Mouse (Mus musculus) CH12.LX (cell line): ENCODE measurements around the gene Dtx3l. TPM values are rescaled to one million over a fixed set of nuclear protein-coding genes. Genes with fewer than 3 reads are reported as not detected.

ENCODE experiments used
- DNase-seq: peaks from one replicate; pipeline ENCODE4 v3.0.0-alpha.2; 2013; ENCODE audit errors: extremely low read depth
- H3K27ac ChIP-seq: 2 replicates; pipeline ENCODE4 v1.5.1; 2012; ENCODE audit warnings: low read depth, mild to moderate bottlenecking, control low read depth, moderate library complexity; ENCODE audit not compliant: insufficient read depth
- H3K27me3 ChIP-seq: replicated peaks from 2 replicates; pipeline ENCODE3; 2012; ENCODE audit warnings: inconsistent platforms
- H3K36me3 ChIP-seq, 2 experiments: replicated peaks in 1 of 2; 2 replicates each; pipeline versions ENCODE3 to v1.6.1; 2012; ENCODE audit warnings: inconsistent platforms in 1 of 2, low read length in 1 of 2, mild to moderate bottlenecking in 1 of 2, mixed read lengths in 1 of 2, moderate library complexity in 1 of 2; ENCODE audit not compliant: control insufficient read depth in 1 of 2, insufficient read depth in 1 of 2
- H3K4me1 ChIP-seq, 2 experiments: 2 replicates each; pipeline ENCODE4 v1.6.1; 2012; ENCODE audit warnings: inconsistent platforms in 1 of 2, moderate library complexity in 1 of 2; ENCODE audit not compliant: insufficient read depth in 2 of 2, control insufficient read depth in 1 of 2
- H3K4me2 ChIP-seq: 2 replicates; pipeline ENCODE4 v1.6.1; 2012; ENCODE audit warnings: low read depth, mild to moderate bottlenecking, control low read depth; ENCODE audit not compliant: poor library complexity, insufficient read depth, severe bottlenecking
- H3K4me3 ChIP-seq, 3 experiments: fragments of 150-350 bp in 1 of 3; sonication (generic) in 1 of 3; replicated peaks in 1 of 3; 2 replicates each; pipeline versions ENCODE3 to v1.5.1; 2011 to 2012; ENCODE audit warnings: low read depth in 2 of 3, low read length in 2 of 3, mild to moderate bottlenecking in 2 of 3, moderate library complexity in 2 of 3, control low read depth in 1 of 3, improper control_type of control experiment in 1 of 3, inconsistent platforms in 1 of 3, mixed read lengths in 1 of 3; ENCODE audit not compliant: poor library complexity in 1 of 3
- H3K79me2 ChIP-seq: replicated peaks from 2 replicates; pipeline ENCODE4 v1.6.1; 2012; ENCODE audit warnings: mild to moderate bottlenecking, moderate library complexity; ENCODE audit not compliant: control insufficient read depth, poor library complexity, insufficient read depth, severe bottlenecking; ENCODE audit errors: extremely low read depth
- H3K9ac ChIP-seq: 2 replicates; pipeline ENCODE4 v1.6.1; 2012; ENCODE audit warnings: low read depth, mild to moderate bottlenecking, control low read depth, moderate library complexity; ENCODE audit not compliant: insufficient read depth
- H3K9me3 ChIP-seq: replicated peaks from 2 replicates; pipeline ENCODE3; 2012; ENCODE audit warnings: low read length, inconsistent platforms, mixed read lengths
- BHLHE40 ChIP-seq: IDR thresholded peaks from 2 replicates; pipeline ENCODE4 v1.6.1; 2011; ENCODE audit warnings: mild to moderate bottlenecking, low read depth, low read length, improper control_type of control experiment
- CHD2 ChIP-seq: IDR thresholded peaks from 2 replicates; pipeline ENCODE4 v1.6.1; 2011; ENCODE audit warnings: low read length, improper control_type of control experiment
- ELF1 ChIP-seq: IDR thresholded peaks from 2 replicates; pipeline ENCODE4 v1.6.1; 2014; ENCODE audit warnings: low read depth, mild to moderate bottlenecking, inconsistent platforms, low read length, improper control_type of control experiment
- GABPA ChIP-seq: IDR thresholded peaks from 2 replicates; pipeline ENCODE4 v1.6.1; 2012; ENCODE audit warnings: low read depth, low read length, improper control_type of control experiment, inconsistent platforms; ENCODE audit not compliant: insufficient replicate concordance
- HCFC1 ChIP-seq: IDR thresholded peaks from 2 replicates; pipeline ENCODE4 v1.6.1; 2012; ENCODE audit warnings: low read depth, mild to moderate bottlenecking, inconsistent platforms, low read length, improper control_type of control experiment
- IRF4 ChIP-seq: IDR thresholded peaks from 2 replicates; pipeline ENCODE4 v1.6.1; 2014; ENCODE audit warnings: low read depth, mild to moderate bottlenecking, inconsistent platforms, low read length, improper control_type of control experiment
- JUND ChIP-seq: conservative IDR thresholded peaks from 2 replicates; pipeline ENCODE4 v1.6.1; 2011; ENCODE audit warnings: low read depth, low read length, improper control_type of control experiment
- KAT2A ChIP-seq: IDR thresholded peaks from 2 replicates; pipeline ENCODE4 v1.6.1; 2012; ENCODE audit warnings: low read length, improper control_type of control experiment, inconsistent platforms; ENCODE audit not compliant: insufficient replicate concordance
- MAZ ChIP-seq: IDR thresholded peaks from 2 replicates; pipeline ENCODE4 v1.6.1; 2012; ENCODE audit warnings: low read depth, mild to moderate bottlenecking, inconsistent platforms, low read length, improper control_type of control experiment, moderate library complexity
- MXI1 ChIP-seq: IDR thresholded peaks from 2 replicates; pipeline ENCODE4 v1.6.1; 2011; ENCODE audit warnings: mild to moderate bottlenecking, low read depth, low read length, improper control_type of control experiment
- MYC ChIP-seq: IDR thresholded peaks from 2 replicates; pipeline ENCODE4 v1.6.1; 2011; ENCODE audit warnings: low read depth, mild to moderate bottlenecking, improper control_type of control experiment, low read length
- NELFE ChIP-seq: IDR thresholded peaks from 2 replicates; pipeline ENCODE4 v1.6.1; 2011; ENCODE audit warnings: low read depth, low read length, improper control_type of control experiment
- PAX5 ChIP-seq: IDR thresholded peaks from 2 replicates; pipeline ENCODE4 v1.6.1; 2012; ENCODE audit warnings: low read length, inconsistent platforms, mixed read lengths
- POLR2AphosphoS2 ChIP-seq: IDR thresholded peaks from 2 replicates; pipeline ENCODE4 v1.6.1; 2011; ENCODE audit warnings: low read depth, low read length, improper control_type of control experiment
- RCOR1 ChIP-seq: conservative IDR thresholded peaks from 2 replicates; pipeline ENCODE4 v1.6.1; 2012; ENCODE audit warnings: low read depth, mild to moderate bottlenecking, inconsistent platforms, low read length, improper control_type of control experiment
- SMC3 ChIP-seq: IDR thresholded peaks from 2 replicates; pipeline ENCODE4 v1.6.1; 2011; ENCODE audit warnings: low read depth, low read length, improper control_type of control experiment
- TCF12 ChIP-seq: IDR thresholded peaks from 2 replicates; pipeline ENCODE4 v1.6.1; 2014; ENCODE audit warnings: low read depth, mild to moderate bottlenecking, inconsistent platforms, low read length, improper control_type of control experiment
- USF1 ChIP-seq: IDR thresholded peaks from 2 replicates; pipeline ENCODE4 v1.6.1; 2014; ENCODE audit warnings: low read depth, mild to moderate bottlenecking, inconsistent platforms, low read length, improper control_type of control experiment
- ZC3H11A ChIP-seq: IDR thresholded peaks from 2 replicates; pipeline ENCODE4 v1.6.1; 2012; ENCODE audit warnings: low read depth, mild to moderate bottlenecking, inconsistent platforms, low read length, improper control_type of control experiment
- ZKSCAN1 ChIP-seq: IDR thresholded peaks from 2 replicates; pipeline ENCODE4 v1.6.1; 2012; ENCODE audit warnings: low read depth, inconsistent platforms, low read length, improper control_type of control experiment, borderline replicate concordance
- ZMIZ1 ChIP-seq: IDR thresholded peaks from 2 replicates; pipeline ENCODE4 v1.6.1; 2012; ENCODE audit warnings: low read depth, mild to moderate bottlenecking, inconsistent platforms, low read length, improper control_type of control experiment
- ZNF384 ChIP-seq: IDR thresholded peaks from 2 replicates; pipeline ENCODE4 v1.6.1; 2012; ENCODE audit warnings: low read depth, low read length, improper control_type of control experiment, inconsistent platforms
- dilution Hi-C: fragments of 300-500 bp; cut with MboI; formaldehyde crosslinking; loops from 2 replicates; pipeline ENCODE4 v1.14.3; 2020; ENCODE audit warnings: low sequenced_read_pairs; ENCODE audit not compliant: extremely low pct_unique_long_range_greater_than_20kb, extremely low pct_ligation_motif_present
- in situ Hi-C: fragments of 300-500 bp; cut with MboI; formaldehyde crosslinking; loops from 3 replicates; pipeline ENCODE4 v1.14.3; 2019; ENCODE audit warnings: low sequenced_read_pairs, low pct_ligation_motif_present, low pct_unique_long_range_greater_than_20kb, mixed read lengths
- polyA plus RNA-seq: library from polyadenylated mRNA; unstranded; fragments of >175 nt; gene quantifications from 2 replicates; pipeline ENCODE4 v1.2.1, GENCODE M21; 2012; ENCODE audit warnings: low read depth; ENCODE audit not compliant: insufficient read length
- total RNA-seq, 2 experiments: library from RNA; depleted of rRNA; stranded (reverse); fragments of 300-350 nt in 1 of 2; fragments of >200 nt in 1 of 2; gene quantifications; 2 replicates each; pipeline ENCODE4 v1.2.3; 2012 to 2014

The Dtx3l gene
- total and polyA plus RNA-seq, 3 experiments, result 14.4 to 21.1 (median 17.4) TPM

DNA sequence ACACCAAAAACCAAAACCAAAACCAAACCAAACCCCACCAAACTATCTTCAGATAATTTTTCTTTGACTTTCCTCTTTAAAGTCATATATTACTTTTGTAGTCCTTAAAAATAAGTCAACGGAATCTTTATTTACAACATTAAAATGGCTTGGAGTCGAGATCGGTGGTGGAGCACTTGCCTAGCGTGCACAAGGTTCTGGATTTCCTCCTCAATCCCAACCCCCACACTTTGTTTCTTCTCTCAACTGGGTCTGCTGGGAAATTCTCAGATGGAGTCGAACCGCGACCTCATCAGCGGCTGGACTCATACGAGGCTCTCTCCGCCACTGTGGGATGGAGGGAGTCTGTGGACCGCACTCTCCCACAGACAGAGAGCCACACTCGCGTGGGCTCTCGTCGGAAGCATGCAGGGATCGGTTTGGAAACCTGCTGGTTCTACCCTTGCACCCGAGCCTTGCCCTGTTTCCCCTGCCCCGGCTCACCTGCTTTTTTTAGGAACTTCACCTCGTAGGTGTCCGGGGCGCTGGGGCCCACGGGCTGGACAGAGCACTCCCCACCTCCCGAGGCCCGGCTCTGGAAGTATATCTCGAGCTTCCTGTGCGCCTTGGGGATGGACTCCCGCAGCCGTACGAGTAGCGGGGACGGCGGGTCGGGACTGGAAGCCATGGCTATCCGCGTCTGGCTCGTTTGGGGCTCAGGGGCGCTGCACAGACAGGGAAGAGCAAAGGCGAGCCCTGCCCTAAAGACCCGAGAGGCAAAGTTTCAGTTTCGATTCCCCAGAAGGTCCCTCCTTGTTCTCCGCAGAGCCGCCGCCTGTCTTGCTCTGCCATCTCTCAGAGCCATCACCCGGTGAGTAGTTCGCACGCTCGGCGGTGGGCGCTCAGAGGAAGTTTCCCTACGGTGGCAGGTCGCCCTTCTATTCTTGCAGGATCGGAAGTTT, at the start of gene Dtx3l, which contains the start of gene Parp9 (continued):
- TF ChIP-seq RCOR1, result peak; percentile 52; the same call in 1 of the 2 replicates

DNA sequence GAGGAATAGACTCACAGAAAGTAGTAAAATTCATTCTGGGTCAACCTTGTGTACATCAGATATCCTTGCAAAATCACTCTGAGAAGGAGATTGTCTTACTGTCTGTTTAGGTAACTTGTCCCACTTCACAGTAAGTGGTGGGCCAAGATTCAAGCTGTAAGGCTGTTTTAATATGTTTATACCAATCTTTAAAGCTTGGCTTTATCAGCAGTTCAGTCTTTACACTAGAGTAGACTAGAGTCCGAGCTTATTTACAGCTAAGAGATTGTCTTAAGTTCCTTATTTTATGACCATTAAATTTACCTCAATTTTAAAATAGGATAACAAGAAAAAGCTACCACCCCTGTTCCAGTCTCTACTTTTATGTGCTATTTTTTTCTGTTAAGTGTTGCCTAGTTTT, 49.0 kb upstream of the Dtx3l start:
- H3K9ac ChIP-seq, result no peak overlapping the region
- H3K27me3 ChIP-seq, result no peaks in the 10 kb centered on the region
- no peak for TF ChIP-seq USF1
- no peak for TF ChIP-seq TCF12
- TF ChIP-seq POLR2AphosphoS2, result no peak
- no peak for TF ChIP-seq RCOR1
- no peak for TF ChIP-seq IRF4
- no peak for TF ChIP-seq ZKSCAN1
- TF ChIP-seq NELFE, result no peak
- no peak for TF ChIP-seq ZC3H11A
- TF ChIP-seq ELF1, result no peak
- TF ChIP-seq ZMIZ1, result no peak
- TF ChIP-seq JUND, result no peak
- TF ChIP-seq GABPA, result no peak
- H3K27ac ChIP-seq, result no peak overlapping the region
- H3K79me2 ChIP-seq, result peaks cover 85% of the 10 kb centered on the region
- H3K4me3 ChIP-seq, result no peak overlapping the region
- H3K4me2 ChIP-seq, result no peak overlapping the region
- dilution Hi-C loops, result no loop called here
- peaks cover 2 to 55% of the 10 kb centered on the region in 2 experiments; a peak in 2 of 4 replicates for H3K4me1 ChIP-seq
- in situ Hi-C loops, result no loop called here
- H3K9me3 ChIP-seq, result no peaks in the 10 kb centered on the region
- H3K36me3 ChIP-seq, result peaks cover 0 to 7% of the 10 kb centered on the region in 2 experiments
- DNase-seq, result no peak

DNA sequence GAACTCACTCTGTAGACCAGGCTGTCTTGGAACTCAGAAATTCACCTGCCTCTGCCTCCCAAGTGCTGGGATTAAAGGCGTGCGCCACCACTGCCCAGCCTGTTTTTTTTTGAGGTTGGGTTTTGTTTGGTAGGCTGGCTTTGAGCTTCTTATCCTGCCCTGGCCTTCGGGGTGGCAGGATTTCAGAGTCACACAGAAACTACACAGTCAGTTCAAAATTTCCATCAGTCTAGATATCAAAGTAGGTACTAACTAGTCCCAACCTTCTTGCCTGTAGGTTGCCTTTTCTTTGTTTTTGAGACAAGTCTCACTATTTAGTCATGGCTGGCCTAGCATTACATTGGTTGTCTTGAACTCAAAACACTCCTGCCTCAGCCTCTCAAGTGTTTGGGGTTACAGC, 45.5 kb upstream of the Dtx3l start:
- in situ Hi-C loops, result no loop called here
- Histone ChIP-seq H3K4me1 (peaks cover 2 to 47% of the 10 kb centered on the region in 2 experiments; a peak in 2 of 4 replicates), H3K9ac (peak overlapping the region; percentile 91), H3K4me2 (peak overlapping the region; percentile 65), H3K36me3 (peaks cover 0 to 17% of the 10 kb centered on the region in 2 experiments), H3K79me2 (peaks cover 53% of the 10 kb centered on the region), H3K27me3 (no peaks in the 10 kb centered on the region), H3K27ac (no peak overlapping the region), H3K4me3 (peak overlapping the region; percentile 31 to 96 (median 84)), H3K9me3 (no peaks in the 10 kb centered on the region)
- DNase-seq, result peak; percentile 21
- dilution Hi-C loops, result no loop called here
- no peak for TF ChIP-seq IRF4
- no peak for TF ChIP-seq CHD2
- TF ChIP-seq HCFC1, result no peak
- no peak for TF ChIP-seq MYC
- 0 out of 2 replicates have a peak, but pooled peaks have one; percentile 39 for TF ChIP-seq BHLHE40
- no peak for TF ChIP-seq MAZ
- TF ChIP-seq PAX5, result no peak
- no peak for TF ChIP-seq MXI1
- TF ChIP-seq NELFE, result no peak
- no peak for TF ChIP-seq SMC3
- 0 out of 2 replicates have a peak, but pooled peaks have one; percentile 19 for TF ChIP-seq ZNF384
- no peak for TF ChIP-seq ELF1
- TF ChIP-seq RCOR1, result no peak
- no peak for TF ChIP-seq KAT2A
